Mouse (Mus musculus) erythroblast, embryonic 14.5 days (primary cell): ENCODE measurements around the gene Kctd2.

Experiments
- GATA1 ChIP-seq: IDR thresholded peaks from 2 replicates; pipeline ENCODE4 v1.6.1; 2012; ENCODE audit warnings: low read length, inconsistent platforms, mixed read lengths
- TAL1 ChIP-seq: IDR thresholded peaks from 3 replicates; pipeline ENCODE4 v1.6.1; 2012; ENCODE audit warnings: low read length, inconsistent platforms, mixed read lengths

GRCm38 (mm10) chr11:115437571-115438122 is 17.7 kb downstream of the Kctd2 start:
- TF ChIP-seq TAL1 (no peak), GATA1 (0 out of 2 replicates have a peak, but pooled peaks have one; percentile 10)
